Mouse (Mus musculus) lung, embryonic 14.5 days (tissue): ENCODE data around the gene Gsn. TPM values are rescaled to one million over a fixed set of nuclear protein-coding genes. Genes with fewer than 3 reads are reported as not detected.

Source experiments
- ATAC-seq: fragments of 200-750 bp; cut with Nextera tagmentation; 2 replicates; pipeline ENCODE4 v1.8.0; 2017; ENCODE audit warnings: mild to moderate bottlenecking, moderate TSS enrichment, moderate library complexity; ENCODE audit not compliant: insufficient read depth
- DNase-seq: peaks from one replicate; pipeline ENCODE4 v3.0.0-alpha.2; 2015
- H3K27ac ChIP-seq: fragments of 300-500 bp; sonication (generic); 2 replicates; pipeline ENCODE4 v1.5.1; 2014; ENCODE audit warnings: low read depth, mild to moderate bottlenecking, moderate library complexity
- H3K27me3 ChIP-seq: fragments of 300-500 bp; sonication (generic); 2 replicates; pipeline ENCODE4 v1.6.1; 2014; ENCODE audit warnings: low read length, control low read depth; ENCODE audit not compliant: insufficient read depth
- H3K36me3 ChIP-seq: fragments of 300-500 bp; sonication (generic); 2 replicates; pipeline ENCODE4 v1.6.1; 2014; ENCODE audit warnings: control low read depth; ENCODE audit not compliant: insufficient read depth
- H3K4me1 ChIP-seq: fragments of 300-500 bp; sonication (generic); 2 replicates; pipeline ENCODE4 v1.6.1; 2014; ENCODE audit warnings: antibody characterized with exemption, control low read depth; ENCODE audit not compliant: insufficient read depth
- H3K4me2 ChIP-seq: fragments of 300-500 bp; sonication (generic); 2 replicates; pipeline ENCODE4 v1.6.1; 2014; ENCODE audit warnings: mild to moderate bottlenecking
- H3K4me3 ChIP-seq: fragments of 300-500 bp; sonication (generic); 2 replicates; pipeline ENCODE4 v1.5.1; 2014; ENCODE audit warnings: low read depth, low read length
- H3K9ac ChIP-seq: fragments of 300-500 bp; sonication (generic); 2 replicates; pipeline ENCODE4 v1.6.1; 2014
- H3K9me3 ChIP-seq: fragments of 300-500 bp; sonication (generic); 2 replicates; pipeline ENCODE4 v1.6.1; 2016; ENCODE audit warnings: low read depth, low read length, control low read depth
- CTCF ChIP-seq: IDR thresholded peaks from 2 replicates; pipeline ENCODE4 v1.5.1; 2016; ENCODE audit warnings: antibody characterized with exemption, low read depth
- WGBS: fragments of 180-500 bp; shearing (Covaris S2); extraction: QIAGEN DNeasy Blood & Tissue Kit; methylation state at CpG from one replicate; pipeline ENCODE4 v1.1.7; 2014; 5-methylcytosine and 5-hydroxymethylcytosine counted together
- polyA plus RNA-seq: library from polyadenylated mRNA; unstranded; fragments of >200 nt; fragmentation: Nextera tagmentation; extraction: Ambion mirVana; gene quantifications from 2 replicates; pipeline ENCODE4 v1.2.1, GENCODE M21; 2014

The Gsn gene
- polyA plus RNA-seq, 1 experiment from 2014 or later: 95.9 TPM

- no peaks in the 10 kb centered on the region for H3K4me1 ChIP-seq
- no peaks in the 10 kb centered on the region for H3K36me3 ChIP-seq
- no peak overlapping the region for H3K27ac ChIP-seq
- DNase-seq: no peak
- ATAC-seq: no peak
- no peaks in the 10 kb centered on the region for H3K27me3 ChIP-seq
- TF ChIP-seq CTCF: no peak
- no peak overlapping the region for H3K4me2 ChIP-seq
- no peaks in the 10 kb centered on the region for H3K9me3 ChIP-seq
- H3K4me3 ChIP-seq: no peak overlapping the region
- no peak overlapping the region for H3K9ac ChIP-seq
- 47% methylated on average over 3 of the region's 3 CpGs for WGBS
These were observed 36.5 kb downstream of the Gsn start for GRCm38 (mm10) chr2:35292700-35293099.

- 84% methylated on average over 8 of the region's 8 CpGs for WGBS
- Histone ChIP-seq H3K27ac (no peak overlapping the region), H3K4me1 (no peaks in the 10 kb centered on the region), H3K9ac (no peak overlapping the region), H3K9me3 (no peaks in the 10 kb centered on the region), H3K4me2 (no peak overlapping the region), H3K4me3 (no peak overlapping the region), H3K36me3 (no peaks in the 10 kb centered on the region), H3K27me3 (no peaks in the 10 kb centered on the region)
- TF ChIP-seq CTCF: no peak
- DNase-seq: no peak
- ATAC-seq: no peak
These were observed 37.1 kb downstream of the Gsn start for GRCm38 (mm10) chr2:35293291-35293690.

DNA sequence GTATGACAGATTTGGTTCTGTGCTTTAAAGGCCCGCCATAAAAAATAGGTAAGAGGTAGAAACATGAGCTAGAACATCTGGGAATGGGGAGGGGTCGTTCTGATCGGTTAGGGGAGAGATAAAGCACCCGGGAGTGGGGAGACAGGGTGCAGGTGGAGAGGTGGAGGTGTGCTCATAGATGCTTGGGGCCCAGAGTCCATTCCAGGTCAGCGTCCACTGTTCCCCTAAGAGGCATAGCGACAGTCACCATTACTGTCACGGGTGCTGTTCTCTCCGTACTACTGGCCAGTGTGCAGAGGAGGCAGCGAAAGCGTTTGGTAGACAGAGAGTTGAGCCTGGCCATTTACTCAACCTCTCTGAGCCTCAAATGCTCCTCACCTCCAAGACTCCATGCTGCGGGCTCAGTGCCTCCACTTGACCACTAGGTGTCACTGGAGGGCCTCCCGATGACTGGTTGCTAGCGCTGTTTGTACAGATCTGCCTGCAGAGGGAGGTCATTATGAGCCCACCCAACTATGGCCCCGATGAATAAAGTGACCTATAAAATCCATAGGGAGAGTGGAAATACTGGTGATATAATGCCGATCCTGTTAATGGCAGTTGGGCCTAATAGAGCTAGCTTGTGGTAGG lies 41.6 kb downstream of the Gsn start:
- WGBS: 28% methylated on average over 15 of the region's 15 CpGs
- no peak overlapping the region for H3K9ac ChIP-seq
- no peaks in the 10 kb centered on the region for H3K27me3 ChIP-seq
- H3K36me3 ChIP-seq: 0 out of 2 replicates have a peak, but pooled peaks cover 2% of the 10 kb centered on the region
- ATAC-seq (peak; percentile 71), DNase-seq (peak; percentile 94)
- H3K4me3 ChIP-seq: no peak overlapping the region
- peak; percentile 100 for TF ChIP-seq CTCF
- H3K27ac ChIP-seq: no peak overlapping the region
- H3K4me1 ChIP-seq: 0 out of 2 replicates have a peak, but pooled peaks cover 3% of the 10 kb centered on the region
- H3K4me2 ChIP-seq: no peak overlapping the region
- no peaks in the 10 kb centered on the region for H3K9me3 ChIP-seq

- no peak for TF ChIP-seq CTCF
These were observed 43.3 kb downstream of the Gsn start for GRCm38 (mm10) chr2:35299437-35299836.

GRCm38 (mm10) chr2:35302049-35302885 lies 46.1 kb downstream of the Gsn start:
- DNase-seq: peak; percentile 73
- H3K27me3 ChIP-seq: no peaks in the 10 kb centered on the region
- H3K4me2 ChIP-seq: no peak overlapping the region
- no peak overlapping the region for H3K4me3 ChIP-seq
- peak; percentile 82 for ATAC-seq
- TF ChIP-seq CTCF: no peak
- 0 out of 2 replicates have a peak, but pooled peaks cover 3% of the 10 kb centered on the region for H3K4me1 ChIP-seq
- 0 out of 2 replicates have a peak, but pooled peaks cover 2% of the 10 kb centered on the region for H3K36me3 ChIP-seq
- H3K9me3 ChIP-seq: no peaks in the 10 kb centered on the region
- H3K9ac ChIP-seq: no peak overlapping the region
- 55% methylated on average over 13 of the region's 13 CpGs for WGBS
- H3K27ac ChIP-seq: peak overlapping the region; percentile 61

More at GRCm38 (mm10) chr2:35299437-35299836, 43.3 kb downstream of the Gsn start:
- no peak overlapping the region for H3K9ac ChIP-seq
- H3K27ac ChIP-seq: no peak overlapping the region
- 82% methylated on average over 2 of the region's 2 CpGs for WGBS
- ATAC-seq (no peak), DNase-seq (no peak)
- 0 out of 2 replicates have a peak, but pooled peaks cover 2% of the 10 kb centered on the region for H3K36me3 ChIP-seq
- 0 out of 2 replicates have a peak, but pooled peaks cover 3% of the 10 kb centered on the region for H3K4me1 ChIP-seq
- no peak overlapping the region for H3K4me3 ChIP-seq
- no peaks in the 10 kb centered on the region for H3K27me3 ChIP-seq
- no peaks in the 10 kb centered on the region for H3K9me3 ChIP-seq
- H3K4me2 ChIP-seq: no peak overlapping the region

DNA sequence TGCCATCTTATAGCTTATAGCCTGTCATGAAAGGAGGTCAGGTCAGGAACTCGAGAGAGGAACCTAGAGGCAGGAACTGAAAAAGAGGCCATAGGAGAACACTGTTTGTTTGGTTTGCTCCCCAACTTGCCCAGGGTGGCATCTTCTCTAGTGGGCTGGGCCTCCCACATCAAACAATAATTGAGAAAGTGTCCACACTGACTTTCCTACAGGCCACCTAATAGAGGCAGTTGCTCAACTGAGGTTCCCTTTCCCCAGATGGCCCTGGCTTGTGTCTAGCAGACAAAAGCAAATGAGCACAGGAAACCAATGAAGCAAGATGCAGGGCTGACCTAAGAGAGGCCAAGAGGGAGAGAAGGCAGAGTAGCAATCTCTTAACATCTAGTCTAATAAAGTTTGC lies 52.0 kb downstream of the Gsn start:
- Histone ChIP-seq H3K9ac (no peak overlapping the region), H3K27me3 (no peaks in the 10 kb centered on the region), H3K9me3 (no peaks in the 10 kb centered on the region), H3K36me3 (no peaks in the 10 kb centered on the region), H3K4me1 (no peaks in the 10 kb centered on the region), H3K27ac (no peak overlapping the region), H3K4me3 (no peak overlapping the region), H3K4me2 (no peak overlapping the region)
- WGBS: 44% methylated on average over 1 of the region's 1 CpGs
- TF ChIP-seq CTCF: no peak
- no peak for ATAC-seq
- no peak for DNase-seq

GRCm38 (mm10) chr2:35309906-35310493 lies 53.8 kb downstream of the Gsn start:
- Histone ChIP-seq H3K27me3 (no peaks in the 10 kb centered on the region), H3K4me1 (no peaks in the 10 kb centered on the region), H3K27ac (no peak overlapping the region), H3K9me3 (no peaks in the 10 kb centered on the region), H3K4me2 (no peak overlapping the region), H3K36me3 (no peaks in the 10 kb centered on the region), H3K4me3 (no peak overlapping the region), H3K9ac (no peak overlapping the region)
- no peak for TF ChIP-seq CTCF
- ATAC-seq: no peak
- no peak for DNase-seq
- WGBS: 80% methylated on average over 4 of the region's 4 CpGs
